Mouse (Mus musculus) adrenal gland, postnatal 36 days (tissue): ENCODE results near the gene Nid2. TPM values are rescaled to one million over a fixed set of nuclear protein-coding genes. Genes with fewer than 3 reads are reported as not detected.
A peak's percentile ranks its signal among the peaks of the same experiment; 100 is the strongest.

Experiments used
- DNase-seq, 2 experiments: peaks; one replicate each; pipeline ENCODE4 v3.0.0; 2021; ENCODE audit warnings: mixed read lengths in 1 of 2
- total RNA-seq, 2 experiments: library from RNA; stranded (reverse); gene quantifications; 2 replicates each; pipeline ENCODE4 v1.2.3; 2021

The Nid2 gene
- total RNA-seq, 2 experiments from 2014 or later: 24.8 to 32.8 TPM

GRCm38 (mm10) chr14:19744876-19745275, 6.2 kb upstream of the Nid2 start:
- no peak for DNase-seq

GRCm38 (mm10) chr14:19746232-19746631, 4.8 kb upstream of the Nid2 start:
- no peak for DNase-seq

- no peak for DNase-seq
Measured at GRCm38 (mm10) chr14:19746731-19747130, 4.3 kb upstream of the Nid2 start.

GRCm38 (mm10) chr14:19749743-19750142, 1.3 kb upstream of the Nid2 start:
- no peak for DNase-seq

- peak in 1 of 2 experiments; percentile 23 for DNase-seq
Measured at GRCm38 (mm10) chr14:19750411-19751024, 547 bp upstream of the Nid2 start.

GRCm38 (mm10) chr14:19752276-19752675, 1.2 kb downstream of the Nid2 start:
- no peak for DNase-seq

GRCm38 (mm10) chr14:19759277-19760193, 8.5 kb downstream of the Nid2 start:
- DNase-seq: no peak

- DNase-seq: no peak
Measured at GRCm38 (mm10) chr14:19760721-19761120, 9.7 kb downstream of the Nid2 start.

GRCm38 (mm10) chr14:19762014-19762413, 10.9 kb downstream of the Nid2 start:
- DNase-seq: no peak

- DNase-seq: no peak
Measured at GRCm38 (mm10) chr14:19763527-19763926, 12.5 kb downstream of the Nid2 start.

- no peak for DNase-seq
Measured at GRCm38 (mm10) chr14:19764331-19764730, 13.3 kb downstream of the Nid2 start.

GRCm38 (mm10) chr14:19765539-19766379, 14.7 kb downstream of the Nid2 start:
- DNase-seq: no peak

GRCm38 (mm10) chr14:19766380-19766649, 15.2 kb downstream of the Nid2 start:
- DNase-seq: no peak

- DNase-seq: no peak
Measured at GRCm38 (mm10) chr14:19768648-19769047, 17.6 kb downstream of the Nid2 start.

- DNase-seq: peak; percentile 38 to 61
Measured at GRCm38 (mm10) chr14:19769441-19770200, 18.6 kb downstream of the Nid2 start.

GRCm38 (mm10) chr14:19771173-19771572, 20.1 kb downstream of the Nid2 start:
- DNase-seq: no peak

- DNase-seq: no peak
Measured at GRCm38 (mm10) chr14:19774036-19774628, 23.1 kb downstream of the Nid2 start.

GRCm38 (mm10) chr14:19775491-19775890, 24.4 kb downstream of the Nid2 start:
- no peak for DNase-seq

- no peak for DNase-seq
Measured at GRCm38 (mm10) chr14:19776179-19776578, 25.1 kb downstream of the Nid2 start.

- peak; percentile 24 to 42 for DNase-seq
Measured at GRCm38 (mm10) chr14:19776890-19777289, 25.8 kb downstream of the Nid2 start.

- DNase-seq: no peak
Measured at GRCm38 (mm10) chr14:19777365-19777764, 26.3 kb downstream of the Nid2 start.

- DNase-seq: no peak
Measured at GRCm38 (mm10) chr14:19777945-19778344, 26.9 kb downstream of the Nid2 start.
